Mouse (Mus musculus): ENCODE measurements at regions not wholly inside any gene's neighbourhood (a gene's known extent, or its start where the extent isn't known, plus 50 kb on each side); places are given as distances from the start of the nearest gene placed in this dataset.

- ATAC-seq (ENCODE audit: insufficient number of reproducible peaks, low FRiP score, low TSS enrichment), result no peak
Measured at GRCm38 (mm10) chr12:27417387-27418009, 75.1 kb upstream of the Sox11 start.

DNA sequence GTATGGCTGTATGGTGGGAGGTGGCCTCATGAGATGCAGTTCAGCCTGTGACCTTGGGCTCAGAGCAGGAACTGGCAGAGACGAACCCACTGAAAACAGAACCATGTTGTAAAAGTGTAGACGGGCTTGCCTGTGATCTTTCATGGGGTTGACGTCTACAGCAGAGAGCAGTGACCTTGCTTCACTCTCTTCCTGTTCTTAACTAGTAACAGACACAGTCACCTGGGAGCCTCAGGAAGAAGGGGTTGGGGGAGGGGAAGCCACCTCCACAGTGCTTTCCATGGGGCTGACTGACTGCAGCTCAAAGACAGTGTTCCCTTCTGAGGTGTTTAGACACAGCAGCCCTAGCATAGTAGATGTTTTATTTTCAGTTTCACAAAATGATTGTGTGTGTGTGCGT lies 68.2 kb upstream of the Sox11 start:
- ATAC-seq (ENCODE audit: insufficient number of reproducible peaks, low FRiP score, low TSS enrichment), result no peak

DNA sequence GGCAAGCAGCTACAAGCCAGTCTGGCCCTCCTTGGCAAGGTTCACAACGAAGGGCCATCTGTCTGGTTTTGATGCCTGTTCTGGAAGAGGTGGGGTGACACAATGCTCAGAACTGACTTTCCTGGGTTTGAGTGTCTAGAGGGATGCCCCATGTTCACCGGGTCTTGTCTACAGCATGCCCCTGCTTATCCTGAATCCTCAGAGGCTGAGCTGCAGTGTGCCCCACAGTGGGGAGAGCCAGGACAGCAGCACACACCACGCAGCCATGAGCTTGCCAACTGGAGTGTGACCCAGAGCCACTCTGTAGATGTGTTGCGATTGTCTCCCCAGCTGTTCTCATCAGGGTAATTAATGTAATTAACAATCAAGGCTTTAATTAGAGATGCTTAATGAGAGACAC lies 66.1 kb upstream of the Sox11 start:
- no peak for ATAC-seq (ENCODE audit: insufficient number of reproducible peaks, low FRiP score, low TSS enrichment)

GRCm38 (mm10) chr12:27399392-27399791 lies 57.0 kb upstream of the Sox11 start:
- no peak for ATAC-seq (ENCODE audit: insufficient number of reproducible peaks, low FRiP score, low TSS enrichment)

Measured in cerebellum, adult (tissue).